Mouse (Mus musculus): ENCODE results near the gene Macrod2. TPM values are rescaled to one million over a fixed set of nuclear protein-coding genes. Genes with fewer than 3 reads are reported as not detected.

The Macrod2 gene
- polyA plus RNA-seq, 1 experiment: 3.8 TPM

DNA sequence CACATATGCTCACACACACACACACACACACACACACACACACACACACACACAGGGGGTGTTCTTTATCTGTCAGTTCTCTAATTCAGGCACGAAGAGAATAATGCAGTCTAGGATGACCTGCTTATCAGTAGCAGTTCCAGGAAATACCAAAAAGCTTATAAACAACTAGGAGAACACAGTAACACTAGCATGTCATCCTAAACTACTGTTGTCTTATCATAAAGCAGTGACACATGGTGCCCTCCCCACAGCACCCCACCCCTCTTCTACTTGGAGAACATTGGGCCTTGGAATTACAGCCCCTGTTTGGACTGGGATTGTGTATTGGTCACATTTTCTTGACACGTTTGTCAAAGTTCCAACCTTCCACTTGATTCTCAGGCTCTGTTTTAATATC lies 1494.4 kb downstream of the Macrod2 start:
- Histone ChIP-seq H3K27ac (ENCODE audit: insufficient read depth, low read depth, low read length) (no peak overlapping the region), H3K4me3 (ENCODE audit: low read depth, low read length) (no peak overlapping the region), H3K36me3 (ENCODE audit: control insufficient read depth, insufficient read depth, low read length) (no peaks in the 10 kb centered on the region), H3K27me3 (ENCODE audit: control insufficient read depth, insufficient read depth, low read length) (no peaks in the 10 kb centered on the region), H3K4me1 (ENCODE audit: control insufficient read depth, insufficient read depth, insufficient read length, low read length) (no peaks in the 10 kb centered on the region)
- no peak for TF ChIP-seq POLR2A (IDR thresholded peaks at IDR 0.05; ENCODE audit: low read depth, low read length)
- TF ChIP-seq CTCF (IDR thresholded peaks at IDR 0.05; ENCODE audit: extremely low read depth, insufficient read length, insufficient replicate concordance, low read depth, low read length): no peak
- WGBS: 42% methylated on average over 2 of the region's 2 CpGs

DNA sequence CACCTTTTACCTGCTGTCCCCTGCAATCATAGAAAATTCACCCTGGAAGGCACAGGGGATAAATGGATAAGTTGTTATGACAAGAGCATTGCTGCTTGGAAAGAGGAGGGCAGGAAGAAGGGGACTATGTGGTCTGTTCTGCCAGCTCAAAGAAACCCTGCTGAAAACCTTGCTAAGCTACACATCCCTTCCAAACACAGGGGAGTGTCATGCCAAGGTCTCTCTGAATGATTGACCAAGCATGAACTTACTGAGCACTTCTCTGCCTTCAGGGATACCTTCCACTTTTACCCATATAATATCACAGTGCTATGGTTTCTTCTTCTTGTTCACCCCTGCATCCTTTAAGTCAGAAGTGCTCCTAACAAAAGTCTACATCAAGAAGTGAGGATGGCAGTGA lies 1502.8 kb downstream of the Macrod2 start:
- H3K4me3 ChIP-seq (ENCODE audit: low read depth, low read length): no peak overlapping the region
- no peak overlapping the region for H3K27ac ChIP-seq (ENCODE audit: insufficient read depth, low read depth, low read length)
- H3K36me3 ChIP-seq (ENCODE audit: control insufficient read depth, insufficient read depth, low read length): no peaks in the 10 kb centered on the region
- no peaks in the 10 kb centered on the region for H3K27me3 ChIP-seq (ENCODE audit: control insufficient read depth, insufficient read depth, low read length)
- no peaks in the 10 kb centered on the region for H3K4me1 ChIP-seq (ENCODE audit: control insufficient read depth, insufficient read depth, insufficient read length, low read length)
- TF ChIP-seq POLR2A (IDR thresholded peaks at IDR 0.05; ENCODE audit: low read depth, low read length) (no peak), CTCF (IDR thresholded peaks at IDR 0.05; ENCODE audit: extremely low read depth, insufficient read length, insufficient replicate concordance, low read depth, low read length) (no peak)

DNA sequence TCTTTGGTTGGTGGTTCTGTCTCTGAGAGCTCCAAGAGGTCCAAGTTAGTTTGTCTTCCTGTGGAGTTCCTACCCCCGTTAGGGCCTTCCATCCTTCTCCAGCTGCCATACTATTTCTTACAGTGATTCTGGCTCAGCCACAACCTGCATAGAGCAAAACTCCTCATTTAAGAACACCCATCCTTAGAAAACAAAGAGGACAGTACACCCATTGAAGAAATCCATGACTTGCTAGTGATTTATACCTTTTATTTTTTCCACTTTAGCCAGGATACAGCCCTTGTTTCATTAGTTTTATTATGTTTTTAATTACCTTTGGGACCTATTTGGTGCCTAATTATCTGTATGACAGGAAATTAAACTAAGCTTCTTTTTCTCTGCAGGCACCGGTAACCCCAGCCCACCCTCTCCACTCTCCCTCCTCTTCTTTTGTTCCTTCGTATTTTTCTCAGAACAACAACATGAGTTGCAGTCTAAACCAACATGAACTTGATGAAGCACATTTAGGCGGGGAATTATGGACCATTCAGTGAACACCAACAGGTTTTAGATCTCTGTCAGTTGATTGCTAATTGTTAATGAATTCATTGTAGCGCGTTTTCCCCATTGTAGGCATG lies 1516.8 kb downstream of the Macrod2 start:
- H3K4me1 ChIP-seq (ENCODE audit: control insufficient read depth, insufficient read depth, insufficient read length, low read length): no peaks in the 10 kb centered on the region
- H3K4me3 ChIP-seq (ENCODE audit: low read depth, low read length): no peak overlapping the region
- 83% methylated on average over 6 of the region's 6 CpGs for WGBS
- no peaks in the 10 kb centered on the region for H3K36me3 ChIP-seq (ENCODE audit: control insufficient read depth, insufficient read depth, low read length)
- no peak overlapping the region for H3K27ac ChIP-seq (ENCODE audit: insufficient read depth, low read depth, low read length)
- TF ChIP-seq CTCF (IDR thresholded peaks at IDR 0.05; ENCODE audit: extremely low read depth, insufficient read length, insufficient replicate concordance, low read depth, low read length): no peak
- TF ChIP-seq POLR2A (IDR thresholded peaks at IDR 0.05; ENCODE audit: low read depth, low read length): no peak
- H3K27me3 ChIP-seq (ENCODE audit: control insufficient read depth, insufficient read depth, low read length): no peaks in the 10 kb centered on the region

DNA sequence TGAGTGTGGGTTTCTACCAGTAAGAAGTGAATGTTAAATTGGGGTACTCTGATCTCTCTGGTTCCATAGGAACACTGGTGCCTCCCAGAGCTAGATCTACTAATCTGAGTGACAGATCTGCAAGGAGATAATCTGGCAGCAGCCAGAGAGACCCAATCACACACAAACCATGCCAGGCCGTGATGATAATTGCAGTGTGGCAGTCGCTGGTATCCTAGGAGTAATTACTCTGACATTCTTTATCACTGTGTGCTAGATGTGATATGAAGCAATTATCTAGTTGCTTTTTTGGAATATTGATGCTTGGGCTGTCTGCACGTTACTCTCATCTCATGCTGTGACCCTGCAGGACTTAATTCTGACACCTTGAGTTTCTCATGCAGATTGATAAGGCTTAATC lies 1518.4 kb downstream of the Macrod2 start:
- TF ChIP-seq CTCF (IDR thresholded peaks at IDR 0.05; ENCODE audit: extremely low read depth, insufficient read length, insufficient replicate concordance, low read depth, low read length) (no peak), POLR2A (IDR thresholded peaks at IDR 0.05; ENCODE audit: low read depth, low read length) (no peak)
- Histone ChIP-seq H3K4me3 (ENCODE audit: low read depth, low read length) (no peak overlapping the region), H3K27ac (ENCODE audit: insufficient read depth, low read depth, low read length) (no peak overlapping the region), H3K4me1 (ENCODE audit: control insufficient read depth, insufficient read depth, insufficient read length, low read length) (no peaks in the 10 kb centered on the region), H3K36me3 (ENCODE audit: control insufficient read depth, insufficient read depth, low read length) (no peaks in the 10 kb centered on the region), H3K27me3 (ENCODE audit: control insufficient read depth, insufficient read depth, low read length) (no peaks in the 10 kb centered on the region)
- WGBS: 28% methylated on average over 3 of the region's 3 CpGs

DNA sequence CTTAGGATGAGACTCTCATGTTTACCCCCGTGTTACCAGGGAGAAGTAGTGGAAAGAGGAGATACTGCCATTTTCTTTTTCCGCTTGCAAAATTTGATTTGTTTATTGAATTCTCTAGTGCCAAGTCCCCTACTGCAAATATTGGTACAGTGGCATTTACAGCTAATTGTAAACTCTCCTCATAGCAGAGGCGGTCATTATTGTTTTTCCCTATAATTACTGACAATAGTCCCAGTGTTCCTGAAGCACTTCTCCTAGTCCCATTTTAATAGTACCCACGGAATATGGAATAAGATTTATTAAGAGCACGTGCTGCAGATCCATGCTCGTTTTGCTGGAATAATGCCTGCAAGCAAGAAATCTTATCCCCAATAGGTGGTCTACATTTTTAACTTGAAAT lies 1518.8 kb downstream of the Macrod2 start:
- no peaks in the 10 kb centered on the region for H3K4me1 ChIP-seq (ENCODE audit: control insufficient read depth, insufficient read depth, insufficient read length, low read length)
- H3K4me3 ChIP-seq (ENCODE audit: low read depth, low read length): no peak overlapping the region
- no peak overlapping the region for H3K27ac ChIP-seq (ENCODE audit: insufficient read depth, low read depth, low read length)
- TF ChIP-seq POLR2A (IDR thresholded peaks at IDR 0.05; ENCODE audit: low read depth, low read length) (no peak), CTCF (IDR thresholded peaks at IDR 0.05; ENCODE audit: extremely low read depth, insufficient read length, insufficient replicate concordance, low read depth, low read length) (no peak)
- H3K36me3 ChIP-seq (ENCODE audit: control insufficient read depth, insufficient read depth, low read length): no peaks in the 10 kb centered on the region
- 63% methylated on average over 6 of the region's 6 CpGs for WGBS
- no peaks in the 10 kb centered on the region for H3K27me3 ChIP-seq (ENCODE audit: control insufficient read depth, insufficient read depth, low read length)

DNA sequence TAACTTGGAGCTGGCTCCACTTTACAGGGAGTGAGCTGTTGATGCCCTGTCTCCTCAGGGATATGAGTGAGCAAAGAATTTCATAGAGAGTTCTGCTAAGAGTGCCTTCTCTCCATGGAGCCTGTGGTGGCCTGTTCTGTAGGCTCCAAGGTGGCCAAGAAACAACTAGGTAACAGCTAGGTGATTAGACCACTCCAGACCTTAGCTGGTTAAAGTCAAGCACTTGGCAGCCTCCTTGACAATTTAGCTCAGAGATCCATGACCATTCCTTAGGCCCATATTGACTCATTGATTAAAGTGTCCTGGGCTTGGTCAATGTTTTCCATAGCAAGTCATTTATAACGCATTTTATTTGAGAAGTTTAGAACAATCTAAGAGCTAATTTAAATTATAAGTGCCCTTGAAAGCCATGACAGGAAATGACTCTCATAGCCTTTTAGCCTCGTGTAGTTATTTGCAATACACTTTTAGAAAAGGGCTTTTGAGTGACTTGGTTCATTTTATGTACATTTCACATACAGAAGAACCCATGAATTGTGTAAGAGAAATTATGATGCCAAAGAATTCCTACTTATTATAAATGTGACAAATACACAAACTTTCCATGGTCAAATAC lies 1525.4 kb downstream of the Macrod2 start:
- H3K27me3 ChIP-seq (ENCODE audit: control insufficient read depth, insufficient read depth, low read length): no peaks in the 10 kb centered on the region
- H3K27ac ChIP-seq (ENCODE audit: insufficient read depth, low read depth, low read length): no peak overlapping the region
- no peak overlapping the region for H3K4me3 ChIP-seq (ENCODE audit: low read depth, low read length)
- H3K4me1 ChIP-seq (ENCODE audit: control insufficient read depth, insufficient read depth, insufficient read length, low read length): no peaks in the 10 kb centered on the region
- H3K36me3 ChIP-seq (ENCODE audit: control insufficient read depth, insufficient read depth, low read length): no peaks in the 10 kb centered on the region
- WGBS: 48% methylated on average over 2 of the region's 2 CpGs
- no peak for TF ChIP-seq POLR2A (IDR thresholded peaks at IDR 0.05; ENCODE audit: low read depth, low read length)
- no peak for TF ChIP-seq CTCF (IDR thresholded peaks at IDR 0.05; ENCODE audit: extremely low read depth, insufficient read length, insufficient replicate concordance, low read depth, low read length)

DNA sequence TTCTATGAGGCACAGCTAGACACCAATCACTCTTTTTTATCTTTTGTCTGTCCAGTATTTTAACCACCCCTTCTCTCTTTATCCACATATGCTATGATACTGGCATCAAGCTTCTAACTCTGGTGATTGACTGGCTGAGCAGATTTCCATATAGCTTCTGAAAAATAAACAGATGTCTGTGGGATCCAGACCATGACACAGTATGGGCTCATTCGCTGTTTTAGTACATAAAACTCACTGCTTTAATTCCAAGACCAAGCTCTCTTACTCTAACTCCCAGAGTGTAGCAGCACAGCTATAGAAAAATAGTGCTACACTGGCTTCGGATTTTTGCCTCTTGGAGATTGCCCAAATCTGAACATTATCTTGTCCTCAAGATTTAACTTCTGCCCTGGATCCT lies 1540.0 kb downstream of the Macrod2 start:
- WGBS: 63% methylated on average over 2 of the region's 2 CpGs
- no peaks in the 10 kb centered on the region for H3K27me3 ChIP-seq (ENCODE audit: control insufficient read depth, insufficient read depth, low read length)
- no peak for TF ChIP-seq POLR2A (IDR thresholded peaks at IDR 0.05; ENCODE audit: low read depth, low read length)
- no peak for TF ChIP-seq CTCF (IDR thresholded peaks at IDR 0.05; ENCODE audit: extremely low read depth, insufficient read length, insufficient replicate concordance, low read depth, low read length)
- H3K4me3 ChIP-seq (ENCODE audit: low read depth, low read length): no peak overlapping the region
- no peak overlapping the region for H3K27ac ChIP-seq (ENCODE audit: insufficient read depth, low read depth, low read length)
- H3K36me3 ChIP-seq (ENCODE audit: control insufficient read depth, insufficient read depth, low read length): no peaks in the 10 kb centered on the region
- no peaks in the 10 kb centered on the region for H3K4me1 ChIP-seq (ENCODE audit: control insufficient read depth, insufficient read depth, insufficient read length, low read length)
